Mouse (Mus musculus): Measurements from ENCODE around the gene Egfl8.

DNA sequence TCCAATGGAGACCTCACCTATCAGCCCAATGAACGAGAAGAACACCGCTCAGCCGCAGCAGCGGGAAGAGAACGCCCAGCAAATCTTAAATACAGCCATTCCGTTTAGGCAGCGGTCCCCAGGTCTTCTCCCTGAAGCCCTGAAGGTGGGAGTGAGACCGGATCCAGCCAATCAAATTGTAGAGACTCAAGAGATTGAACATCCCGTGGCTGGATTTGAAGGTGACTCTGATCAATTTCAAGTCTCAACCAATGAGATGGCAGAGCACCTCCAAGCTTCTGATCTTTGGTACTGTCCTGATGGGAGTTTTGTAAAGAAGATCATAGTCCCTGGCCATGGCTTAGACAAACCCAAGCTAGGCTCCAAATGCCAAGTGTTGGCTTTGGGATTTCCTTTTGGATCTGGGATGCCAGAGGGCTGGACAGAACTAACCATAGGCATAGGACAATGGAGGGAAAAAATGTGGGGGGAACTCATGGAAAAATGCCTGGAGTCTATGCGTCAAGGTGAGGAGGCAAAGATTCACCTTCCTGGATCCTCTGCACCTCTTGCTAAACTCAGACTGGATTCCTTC, 29.6 kb upstream of the Egfl8 start:
- TF ChIP-seq POLR2A (IDR thresholded peaks at IDR 0.05; ENCODE audit: borderline replicate concordance, control insufficient read depth, low read depth, low read length) (no peak), CTCF (IDR thresholded peaks at IDR 0.05; ENCODE audit: control insufficient read depth, insufficient read depth, low read length) (no peak)

All from bone marrow, adult 2 months (tissue).